Mouse (Mus musculus): ENCODE measurements around the gene A030005K14Rik.

DNA sequence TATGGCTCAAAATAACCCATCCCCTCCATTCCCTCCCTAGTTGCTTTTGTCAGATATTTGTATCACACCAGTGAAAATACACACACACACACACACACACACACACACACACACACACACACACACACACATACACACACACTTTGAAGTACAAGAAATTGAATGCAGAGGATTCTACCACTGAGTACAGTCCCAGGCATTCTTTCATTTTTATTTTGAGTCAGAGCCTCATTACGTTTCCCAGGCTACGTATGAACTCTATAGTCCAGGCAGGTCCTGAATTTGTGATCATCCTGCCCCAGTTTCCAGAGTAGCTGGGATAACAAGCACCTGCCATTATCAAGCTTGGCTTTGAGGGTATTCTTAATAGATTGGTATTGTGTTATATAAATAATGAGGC, 40.0 kb upstream of the A030005K14Rik start:
- no peak for TF ChIP-seq CTCF (IDR thresholded peaks at IDR 0.05; ENCODE audit: low read depth)
- TF ChIP-seq EP300 (optimal IDR thresholded peaks at IDR 0.05): no peak

All from stomach, postnatal 0 days (tissue).